Mouse (Mus musculus): ENCODE measurements around the gene Snph. TPM values are rescaled to one million over a fixed set of nuclear protein-coding genes. Genes with fewer than 3 reads are reported as not detected.

Snph gene
- polyA plus RNA-seq, 1 experiment = 0.42 TPM

DNA sequence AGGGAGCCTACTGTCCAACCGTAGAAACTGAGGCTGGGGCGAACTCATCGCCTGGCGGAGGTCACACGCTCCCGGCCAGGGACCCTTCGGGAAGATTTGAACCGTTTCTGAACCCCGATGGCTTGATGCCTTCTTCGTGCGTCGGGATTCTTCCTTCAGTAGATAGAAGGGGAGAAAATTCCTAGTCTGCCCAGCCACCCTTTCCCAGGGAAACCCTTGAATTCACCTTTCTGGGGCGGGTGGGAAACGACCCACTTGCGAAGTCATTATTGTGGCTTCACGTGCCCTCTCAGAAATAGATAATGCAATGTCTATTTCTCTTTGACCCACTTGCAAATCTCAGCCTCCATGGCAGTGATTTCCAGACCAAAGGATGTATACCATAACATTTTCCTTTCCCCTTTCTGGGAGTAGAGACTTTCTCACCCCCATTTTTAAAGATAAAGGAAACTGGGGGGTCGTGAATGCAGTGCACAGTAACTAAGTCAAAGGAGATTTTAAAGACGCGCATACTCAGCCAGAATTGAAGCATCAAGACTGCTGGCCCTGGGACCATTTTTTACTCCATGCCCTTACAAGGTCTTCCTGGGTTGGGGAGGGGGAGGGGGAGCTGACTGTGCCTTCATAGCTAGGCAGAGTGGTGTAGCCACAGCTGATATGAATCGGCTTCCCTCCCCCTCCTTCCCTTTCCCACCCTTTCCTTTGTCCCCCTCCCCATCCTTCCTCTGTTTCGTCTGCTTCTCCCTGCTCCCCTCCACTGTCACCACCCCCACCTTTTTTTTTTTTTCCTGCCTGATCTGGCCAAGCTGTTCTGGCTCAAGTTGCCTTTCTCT is 89.1 kb downstream of the Snph start:
- 2% methylated on average over 21 of the region's 21 CpGs for WGBS
- Histone ChIP-seq H3K27ac (ENCODE audit: control insufficient read depth, insufficient read depth, low read depth, low read length, poor library complexity) (peak overlapping the region; percentile 27; the same call in 1 of the 2 replicates), H3K4me3 (replicated peaks; ENCODE audit: control insufficient read depth, low read depth, low read length) (peak overlapping the region; percentile 78), H3K4me1 (ENCODE audit: control insufficient read depth, insufficient read depth, low read length) (no peaks in the 10 kb centered on the region; the same call in 1 of the 2 replicates)
- no peak for TF ChIP-seq CTCF (IDR thresholded peaks at IDR 0.05; ENCODE audit: control insufficient read depth, insufficient read depth, low read length)

DNA sequence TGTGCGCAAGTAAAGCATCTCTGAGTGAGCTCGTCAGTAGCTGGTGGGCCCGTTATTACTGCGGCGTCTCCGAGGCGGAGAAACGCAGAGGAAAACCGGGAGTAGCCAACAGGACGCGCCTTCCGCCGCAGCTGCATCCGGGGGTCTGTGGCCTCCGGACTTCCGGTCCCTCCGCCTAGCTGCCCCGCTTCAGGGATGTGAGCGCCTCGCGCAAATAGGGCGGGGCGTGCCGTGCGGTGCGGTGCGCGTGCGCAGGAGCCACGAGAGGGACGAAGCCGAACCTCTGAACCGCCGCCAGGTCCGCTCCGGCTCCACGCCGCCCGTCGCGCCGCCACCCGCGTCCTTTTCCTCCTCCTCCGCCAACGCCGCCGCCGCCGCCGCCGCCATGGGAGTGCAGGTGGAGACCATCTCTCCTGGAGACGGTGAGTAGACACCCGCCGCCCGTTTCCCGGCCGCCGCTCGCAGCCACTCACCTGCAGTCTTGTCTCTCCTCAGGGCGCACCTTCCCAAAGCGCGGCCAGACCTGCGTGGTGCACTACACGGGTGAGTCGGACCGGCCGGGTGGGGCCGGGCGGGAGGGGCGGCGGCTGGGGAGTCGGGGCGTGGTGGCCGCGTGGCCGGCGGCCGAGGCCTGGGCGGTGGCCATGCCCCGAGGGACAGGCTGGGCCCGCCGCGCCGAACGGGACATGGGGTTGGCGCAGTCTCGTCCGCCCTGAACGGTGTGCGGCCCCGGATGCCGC is 89.9 kb downstream of the Snph start, which contains the start of gene Fkbp1a:
Gene Fkbp1a (plus strand): TSS at position 161 of the 740 bp plus-strand sequence.
- WGBS = under 1% methylated on average over 89 of the region's 93 CpGs
- H3K4me1 ChIP-seq (ENCODE audit: control insufficient read depth, insufficient read depth, low read length) = no peaks in the 10 kb centered on the region; the same call in 1 of the 2 replicates
- TF ChIP-seq CTCF (IDR thresholded peaks at IDR 0.05; ENCODE audit: control insufficient read depth, insufficient read depth, low read length) = no peak
- TF ChIP-seq POLR2A (IDR thresholded peaks at IDR 0.05; ENCODE audit: borderline replicate concordance, control insufficient read depth, low read depth, low read length) = peak; percentile 70; the same call in 1 of the 2 replicates
- peak within 1 kb of the TSS; percentile 63; the same call in 1 of the 2 replicates for H3K27ac ChIP-seq (ENCODE audit: control insufficient read depth, insufficient read depth, low read depth, low read length, poor library complexity)
- H3K4me3 ChIP-seq (replicated peaks; ENCODE audit: control insufficient read depth, low read depth, low read length) = peak within 1 kb of the TSS; percentile 78

Other genes starting within 250 kb of the Snph start
- not detected in 2 replicates for gene 4921509C19Rik, start 156.4 kb downstream of the Snph start, polyA plus RNA-seq (2011; ENCODE audit: insufficient read depth, insufficient read length, low replicate concordance, missing spikeins)
- gene Nsfl1c, start 138.4 kb downstream of the Snph start, polyA plus RNA-seq (2011; ENCODE audit: insufficient read depth, insufficient read length, low replicate concordance, missing spikeins) = 34.0 and 51.9 TPM in 2 replicates
- 32.7 and 70.4 TPM in 2 replicates for gene Fkbp1a, start 90.1 kb downstream of the Snph start, polyA plus RNA-seq (2011; ENCODE audit: insufficient read depth, insufficient read length, low replicate concordance, missing spikeins)
- not detected in 2 replicates for gene Sdcbp2, start 60.0 kb downstream of the Snph start, polyA plus RNA-seq (2011; ENCODE audit: insufficient read depth, insufficient read length, low replicate concordance, missing spikeins)
- gene Rad21l, start 35.9 kb upstream of the Snph start, polyA plus RNA-seq (2011; ENCODE audit: insufficient read depth, insufficient read length, low replicate concordance, missing spikeins) = not detected in 2 replicates
- gene Tmem74b, start 69.4 kb upstream of the Snph start, polyA plus RNA-seq (2011; ENCODE audit: insufficient read depth, insufficient read length, low replicate concordance, missing spikeins) = not detected in 2 replicates
- gene Psmf1, start 111.6 kb upstream of the Snph start, polyA plus RNA-seq (2011; ENCODE audit: insufficient read depth, insufficient read length, low replicate concordance, missing spikeins) = 31.9 and 38.6 TPM in 2 replicates
- gene Rspo4, start 210.3 kb upstream of the Snph start, polyA plus RNA-seq (2011; ENCODE audit: insufficient read depth, insufficient read length, low replicate concordance, missing spikeins) = not detected in 2 replicates